Mouse (Mus musculus) megakaryocyte, embryonic 14.5 days (primary cell): ENCODE measurements around the gene Gnat1.

Experiments used
- FLI1 ChIP-seq: IDR thresholded peaks from 2 replicates; pipeline ENCODE4 v1.6.1; 2012; ENCODE audit warnings: low read length, inconsistent platforms, mixed read lengths
- GATA1 ChIP-seq: IDR thresholded peaks from 3 replicates; pipeline ENCODE4 v1.6.1; 2012; ENCODE audit warnings: mixed read lengths, low read length, inconsistent platforms, borderline replicate concordance

- TF ChIP-seq FLI1 (no peak), GATA1 (no peak)
These were observed 52.7 kb downstream of the Gnat1 start for GRCm38 (mm10) chr9:107626844-107627277.
